Mouse (Mus musculus) spleen, adult 2 months (tissue): ENCODE data around the gene AC161166.1. TPM values are rescaled to one million over a fixed set of nuclear protein-coding genes. Genes with fewer than 3 reads are reported as not detected.

Source experiments
- DNase-seq, 2 experiments: peaks; one replicate each; pipeline versions ENCODE4 v3.0.0 to v3.0.0-alpha.2; 2012 to 2021; ENCODE audit warnings: low spot score in 2 of 2, low read depth in 1 of 2
- H3K27ac ChIP-seq: fragments of 200-500 bp; 2 replicates; pipeline ENCODE4 v1.5.1; 2012; ENCODE audit warnings: low read length, inconsistent platforms; ENCODE audit not compliant: insufficient read depth
- H3K27me3 ChIP-seq: fragments of 200-500 bp; 2 replicates; pipeline ENCODE4 v1.6.1; 2012; ENCODE audit warnings: mild to moderate bottlenecking, moderate library complexity, low read length, inconsistent platforms; ENCODE audit not compliant: control insufficient read depth, insufficient read depth
- H3K36me3 ChIP-seq: fragments of 200-500 bp; 2 replicates; pipeline ENCODE4 v1.6.1; 2012; ENCODE audit warnings: mild to moderate bottlenecking, low read length, inconsistent platforms; ENCODE audit not compliant: control insufficient read depth, insufficient read depth
- H3K4me1 ChIP-seq: fragments of 200-500 bp; 2 replicates; pipeline ENCODE4 v1.6.1; 2011; ENCODE audit warnings: inconsistent platforms; ENCODE audit not compliant: control insufficient read depth, insufficient read depth, insufficient read length
- H3K4me3 ChIP-seq: fragments of 200-500 bp; 2 replicates; pipeline ENCODE4 v1.5.1; 2011; ENCODE audit warnings: mild to moderate bottlenecking, inconsistent platforms; ENCODE audit not compliant: insufficient read depth, insufficient read length; ENCODE audit errors: extremely low read depth
- CTCF ChIP-seq: fragments of 200-500 bp; IDR thresholded peaks from 2 replicates; pipeline ENCODE4 v1.5.1; 2011; ENCODE audit warnings: mild to moderate bottlenecking, inconsistent platforms; ENCODE audit not compliant: insufficient read depth, insufficient read length, insufficient replicate concordance; ENCODE audit errors: extremely low read depth
- POLR2A ChIP-seq: fragments of 200-500 bp; IDR thresholded peaks from 2 replicates; pipeline ENCODE4 v1.6.1; 2011; ENCODE audit warnings: low read depth, low read length, inconsistent platforms
- WGBS: fragments of 180-500 bp; shearing (Covaris S2); methylation state at CpG from one replicate; pipeline ENCODE4 v1.1.7; 2018; 5-methylcytosine and 5-hydroxymethylcytosine counted together
- polyA plus RNA-seq: library from polyadenylated mRNA; depleted of rRNA; stranded (reverse); fragments of >200 nt; gene quantifications from 2 replicates; pipeline ENCODE4 v1.2.3, GENCODE M21; 2012

Gene AC161166.1
- polyA plus RNA-seq, 1 experiment, result not detected

- H3K36me3 ChIP-seq, result no peaks in the 10 kb centered on the region
- 87% methylated on average over 15 of the region's 15 CpGs for WGBS
- DNase-seq, result no peak
- H3K27me3 ChIP-seq, result peaks cover 6% of the 10 kb centered on the region
- no peak for TF ChIP-seq POLR2A
- TF ChIP-seq CTCF, result no peak
- H3K4me1 ChIP-seq, result no peaks in the 10 kb centered on the region; the same call in 1 of the 2 replicates
- no peak overlapping the region for H3K27ac ChIP-seq
- no peak overlapping the region for H3K4me3 ChIP-seq
Measured at GRCm38 (mm10) chr7:24505447-24506064, 6.7 kb downstream of the AC161166.1 start.

- Histone ChIP-seq H3K36me3 (no peaks in the 10 kb centered on the region), H3K27me3 (peaks cover 12% of the 10 kb centered on the region), H3K4me3 (no peak overlapping the region), H3K27ac (no peak overlapping the region), H3K4me1 (peaks cover under 1% of the 10 kb centered on the region)
- TF ChIP-seq CTCF (no peak), POLR2A (no peak)
- no peak for DNase-seq
- WGBS, result 35% methylated on average over 4 of the region's 4 CpGs
Measured at GRCm38 (mm10) chr7:24504868-24505267, 7.4 kb downstream of the AC161166.1 start.

- no peak for DNase-seq
- Histone ChIP-seq H3K4me3 (no peak overlapping the region), H3K27me3 (peaks cover 18% of the 10 kb centered on the region), H3K4me1 (peaks cover 6% of the 10 kb centered on the region), H3K27ac (no peak overlapping the region), H3K36me3 (no peaks in the 10 kb centered on the region)
- TF ChIP-seq CTCF (no peak), POLR2A (no peak)
- WGBS, result 19% methylated on average over 10 of the region's 10 CpGs
Measured at GRCm38 (mm10) chr7:24504004-24504403, 8.3 kb downstream of the AC161166.1 start.

DNA sequence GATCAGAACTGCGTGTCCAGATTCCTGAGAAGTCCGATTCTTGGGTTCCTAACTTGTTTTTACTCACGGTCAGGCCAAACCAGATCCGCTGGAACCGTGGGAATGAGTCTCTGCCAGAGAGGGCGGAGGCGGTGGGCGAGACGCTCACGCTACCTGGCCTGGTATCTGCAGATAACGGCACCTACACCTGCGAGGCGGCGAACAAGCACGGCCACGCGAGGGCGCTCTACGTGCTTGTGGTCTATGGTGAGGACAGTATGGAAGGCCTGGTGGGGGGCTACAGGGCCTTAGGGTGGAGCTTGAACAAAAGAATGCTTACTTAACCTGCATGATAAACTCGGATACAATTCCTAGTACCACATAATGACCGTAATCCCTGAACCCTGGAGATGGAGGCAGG is 10.8 kb downstream of the AC161166.1 start:
- H3K36me3 ChIP-seq, result no peaks in the 10 kb centered on the region
- TF ChIP-seq CTCF (peak; percentile 25; the same call in 1 of the 2 replicates), POLR2A (no peak)
- WGBS, result 56% methylated on average over 21 of the region's 21 CpGs
- H3K4me1 ChIP-seq, result peaks cover 6% of the 10 kb centered on the region
- H3K27ac ChIP-seq, result no peak overlapping the region
- H3K27me3 ChIP-seq, result peaks cover 18% of the 10 kb centered on the region
- DNase-seq, result peak in 1 of 2 experiments; percentile 32
- H3K4me3 ChIP-seq, result no peak overlapping the region

DNA sequence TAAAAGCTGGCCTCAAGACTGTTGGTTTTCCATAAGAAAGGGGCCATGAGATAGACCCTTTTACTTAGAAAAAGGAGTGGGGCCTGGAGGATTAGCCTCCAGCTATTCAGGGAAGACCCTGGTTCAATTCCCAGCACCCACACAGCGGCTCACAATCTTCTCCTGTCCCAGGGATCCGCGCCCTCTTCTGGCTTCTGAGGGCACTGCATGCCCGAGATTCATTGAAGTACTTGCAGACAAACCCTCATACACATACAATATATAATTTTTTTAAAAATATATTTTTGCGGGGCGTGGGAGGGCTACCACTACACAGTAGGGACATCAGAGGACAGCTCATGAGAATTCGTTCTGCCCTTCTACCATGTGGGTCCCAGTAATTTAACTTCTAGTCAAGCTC is 11.3 kb downstream of the AC161166.1 start:
- Histone ChIP-seq H3K27me3 (peaks cover 18% of the 10 kb centered on the region), H3K27ac (no peak overlapping the region), H3K4me1 (peaks cover 6% of the 10 kb centered on the region), H3K4me3 (no peak overlapping the region), H3K36me3 (no peaks in the 10 kb centered on the region)
- 29% methylated on average over 7 of the region's 7 CpGs for WGBS
- DNase-seq, result peak in 1 of 2 experiments; percentile 24
- TF ChIP-seq CTCF, result peak; percentile 46; the same call in 1 of the 2 replicates
- no peak for TF ChIP-seq POLR2A

DNA sequence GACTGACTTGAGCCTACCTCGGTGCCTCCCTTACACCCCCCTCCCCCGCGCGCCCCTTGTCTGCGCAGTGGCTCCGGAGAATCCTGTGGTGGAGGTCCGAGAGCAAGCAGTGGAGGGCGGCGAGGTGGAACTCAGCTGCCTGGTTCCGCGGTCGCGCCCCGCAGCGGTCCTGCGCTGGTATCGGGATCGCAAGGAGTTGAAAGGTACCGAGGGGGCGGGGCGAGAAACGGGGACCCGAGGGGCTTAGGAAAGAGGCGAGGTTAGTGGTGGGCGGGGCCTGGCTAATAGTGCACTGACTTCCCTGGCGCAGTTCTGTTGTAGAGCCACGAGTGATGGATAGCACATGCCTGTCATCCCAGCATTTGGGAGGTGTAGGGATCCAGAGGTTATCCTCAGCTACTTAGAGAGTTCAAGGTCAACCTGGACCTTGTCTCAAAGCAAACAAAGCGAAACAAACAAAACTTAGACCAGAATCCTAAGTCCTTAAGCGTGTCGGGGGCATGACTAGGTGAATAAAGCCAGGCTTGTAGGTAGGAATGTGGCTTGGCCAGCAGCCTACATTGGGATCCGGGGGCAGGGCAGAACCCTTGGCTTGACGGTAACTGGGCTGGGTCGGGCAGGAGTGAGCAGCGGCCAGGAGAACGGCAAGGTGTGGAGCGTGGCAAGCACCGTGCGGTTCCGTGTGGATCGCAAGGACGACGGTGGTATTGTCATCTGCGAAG is 12.2 kb downstream of the AC161166.1 start:
- no peak overlapping the region for H3K27ac ChIP-seq
- TF ChIP-seq POLR2A (no peak), CTCF (no peak)
- H3K4me3 ChIP-seq, result no peak overlapping the region
- WGBS, result 16% methylated on average over 43 of the region's 43 CpGs
- no peaks in the 10 kb centered on the region for H3K36me3 ChIP-seq
- peaks cover 6% of the 10 kb centered on the region for H3K4me1 ChIP-seq
- H3K27me3 ChIP-seq, result peaks cover 18% of the 10 kb centered on the region
- no peak for DNase-seq

GRCm38 (mm10) chr7:24488303-24488702 is 24.0 kb downstream of the AC161166.1 start:
- no peak for DNase-seq
- Histone ChIP-seq H3K36me3 (no peaks in the 10 kb centered on the region), H3K27ac (no peak overlapping the region), H3K4me1 (no peaks in the 10 kb centered on the region), H3K4me3 (no peak overlapping the region), H3K27me3 (no peaks in the 10 kb centered on the region; the same call in 1 of the 2 replicates)
- no peak for TF ChIP-seq CTCF
- no peak for TF ChIP-seq POLR2A
- WGBS, result 91% methylated on average over 8 of the region's 8 CpGs
